Mouse (Mus musculus): Measurements from ENCODE around the gene Tango6. TPM values are rescaled to one million over a fixed set of nuclear protein-coding genes. Genes with fewer than 3 reads are reported as not detected.
"Not testable (repeated sequence)": the region's sequence is repeated elsewhere in the genome, so short reads cannot be mapped to it uniquely, and the experiment has no call there.

Tango6 gene
- polyA plus RNA-seq, 1 experiment = 2.1 TPM

GRCm38 (mm10) chr8:106789623-106790022, 106.8 kb downstream of the Tango6 start:
- H3K4me1 ChIP-seq (ENCODE audit: control insufficient read depth, insufficient read depth, insufficient read length, low read length) = no peaks in the 10 kb centered on the region
- WGBS = 74% methylated on average over 4 of the region's 4 CpGs

GRCm38 (mm10) chr8:106794820-106795219, 112.0 kb downstream of the Tango6 start:
- no peak overlapping the region for H3K27ac ChIP-seq (ENCODE audit: insufficient read depth, low read depth, low read length)
- no peak overlapping the region for H3K4me3 ChIP-seq (ENCODE audit: low read depth, low read length)
- TF ChIP-seq CTCF (IDR thresholded peaks at IDR 0.05; ENCODE audit: extremely low read depth, insufficient read length, insufficient replicate concordance, low read depth, low read length) (no peak), POLR2A (IDR thresholded peaks at IDR 0.05; ENCODE audit: low read depth, low read length) (no peak)
- H3K36me3 ChIP-seq (ENCODE audit: control insufficient read depth, insufficient read depth, low read length) = no peaks in the 10 kb centered on the region
- H3K4me1 ChIP-seq (ENCODE audit: control insufficient read depth, insufficient read depth, insufficient read length, low read length) = no peaks in the 10 kb centered on the region
- H3K27me3 ChIP-seq (ENCODE audit: control insufficient read depth, insufficient read depth, low read length) = no peaks in the 10 kb centered on the region
- WGBS = 71% methylated on average over 2 of the region's 2 CpGs

More at GRCm38 (mm10) chr8:106789623-106790022, 106.8 kb downstream of the Tango6 start:
- no peaks in the 10 kb centered on the region for H3K27me3 ChIP-seq (ENCODE audit: control insufficient read depth, insufficient read depth, low read length)
- no peak for TF ChIP-seq POLR2A (IDR thresholded peaks at IDR 0.05; ENCODE audit: low read depth, low read length)
- TF ChIP-seq CTCF (IDR thresholded peaks at IDR 0.05; ENCODE audit: extremely low read depth, insufficient read length, insufficient replicate concordance, low read depth, low read length) = no peak
- H3K27ac ChIP-seq (ENCODE audit: insufficient read depth, low read depth, low read length) = no peak overlapping the region
- no peak overlapping the region for H3K4me3 ChIP-seq (ENCODE audit: low read depth, low read length)
- H3K36me3 ChIP-seq (ENCODE audit: control insufficient read depth, insufficient read depth, low read length) = no peaks in the 10 kb centered on the region

GRCm38 (mm10) chr8:106799821-106800220, 117.0 kb downstream of the Tango6 start:
- Histone ChIP-seq H3K36me3 (ENCODE audit: control insufficient read depth, insufficient read depth, low read length) (no peaks in the 10 kb centered on the region), H3K27me3 (ENCODE audit: control insufficient read depth, insufficient read depth, low read length) (no peaks in the 10 kb centered on the region), H3K27ac (ENCODE audit: insufficient read depth, low read depth, low read length) (no peak overlapping the region), H3K4me3 (ENCODE audit: low read depth, low read length) (no peak overlapping the region), H3K4me1 (ENCODE audit: control insufficient read depth, insufficient read depth, insufficient read length, low read length) (no peaks in the 10 kb centered on the region)
- 39% methylated on average over 1 of the region's 1 CpGs for WGBS
- TF ChIP-seq POLR2A (IDR thresholded peaks at IDR 0.05; ENCODE audit: low read depth, low read length) (no peak), CTCF (IDR thresholded peaks at IDR 0.05; ENCODE audit: extremely low read depth, insufficient read length, insufficient replicate concordance, low read depth, low read length) (no peak)

GRCm38 (mm10) chr8:106801261-106801660, 118.4 kb downstream of the Tango6 start:
- Histone ChIP-seq H3K27me3 (ENCODE audit: control insufficient read depth, insufficient read depth, low read length) (no peaks in the 10 kb centered on the region), H3K36me3 (ENCODE audit: control insufficient read depth, insufficient read depth, low read length) (no peaks in the 10 kb centered on the region)
- 89% methylated on average over 11 of the region's 11 CpGs for WGBS

GRCm38 (mm10) chr8:106802384-106803137, 119.7 kb downstream of the Tango6 start:
- not testable (repeated sequence) for H3K4me1 ChIP-seq (ENCODE audit: control insufficient read depth, insufficient read depth, insufficient read length, low read length); H3K27me3 ChIP-seq (ENCODE audit: control insufficient read depth, insufficient read depth, low read length); H3K27ac ChIP-seq (ENCODE audit: insufficient read depth, low read depth, low read length); H3K36me3 ChIP-seq (ENCODE audit: control insufficient read depth, insufficient read depth, low read length); H3K4me3 ChIP-seq (ENCODE audit: low read depth, low read length)
- 75% methylated on average over 12 of the region's 12 CpGs for WGBS

More at GRCm38 (mm10) chr8:106801261-106801660, 118.4 kb downstream of the Tango6 start:
- no peaks in the 10 kb centered on the region for H3K4me1 ChIP-seq (ENCODE audit: control insufficient read depth, insufficient read depth, insufficient read length, low read length)
- no peak for TF ChIP-seq CTCF (IDR thresholded peaks at IDR 0.05; ENCODE audit: extremely low read depth, insufficient read length, insufficient replicate concordance, low read depth, low read length)
- TF ChIP-seq POLR2A (IDR thresholded peaks at IDR 0.05; ENCODE audit: low read depth, low read length) = no peak
- no peak overlapping the region for H3K4me3 ChIP-seq (ENCODE audit: low read depth, low read length)
- no peak overlapping the region; the same call in 1 of the 2 replicates for H3K27ac ChIP-seq (ENCODE audit: insufficient read depth, low read depth, low read length)

- WGBS = 96% methylated on average over 3 of the region's 3 CpGs
- H3K36me3 ChIP-seq (ENCODE audit: control insufficient read depth, insufficient read depth, low read length) = no peaks in the 10 kb centered on the region
Measured at GRCm38 (mm10) chr8:106805859-106806258, 123.0 kb downstream of the Tango6 start.

GRCm38 (mm10) chr8:106807461-106807860, 124.6 kb downstream of the Tango6 start:
- no peak overlapping the region for H3K4me3 ChIP-seq (ENCODE audit: low read depth, low read length)
- 98% methylated on average over 4 of the region's 4 CpGs for WGBS
- H3K36me3 ChIP-seq (ENCODE audit: control insufficient read depth, insufficient read depth, low read length) = no peaks in the 10 kb centered on the region
- H3K27me3 ChIP-seq (ENCODE audit: control insufficient read depth, insufficient read depth, low read length) = no peaks in the 10 kb centered on the region
- TF ChIP-seq CTCF (IDR thresholded peaks at IDR 0.05; ENCODE audit: extremely low read depth, insufficient read length, insufficient replicate concordance, low read depth, low read length) = no peak
- H3K4me1 ChIP-seq (ENCODE audit: control insufficient read depth, insufficient read depth, insufficient read length, low read length) = no peaks in the 10 kb centered on the region
- H3K27ac ChIP-seq (ENCODE audit: insufficient read depth, low read depth, low read length) = no peak overlapping the region

More at GRCm38 (mm10) chr8:106805859-106806258, 123.0 kb downstream of the Tango6 start:
- Histone ChIP-seq H3K4me1 (ENCODE audit: control insufficient read depth, insufficient read depth, insufficient read length, low read length) (no peaks in the 10 kb centered on the region), H3K4me3 (ENCODE audit: low read depth, low read length) (no peak overlapping the region), H3K27me3 (ENCODE audit: control insufficient read depth, insufficient read depth, low read length) (no peaks in the 10 kb centered on the region), H3K27ac (ENCODE audit: insufficient read depth, low read depth, low read length) (no peak overlapping the region)
- no peak for TF ChIP-seq POLR2A (IDR thresholded peaks at IDR 0.05; ENCODE audit: low read depth, low read length)
